Mouse (Mus musculus) hindbrain, embryonic 16.5 days (tissue): ENCODE measurements around the gene Krtap28-10. TPM values are rescaled to one million over a fixed set of nuclear protein-coding genes. Genes with fewer than 3 reads are reported as not detected.
A peak's percentile ranks its signal among the peaks of the same experiment; 100 is the strongest.

Experiments used
- ATAC-seq: fragments of 200-750 bp; cut with Nextera tagmentation; 2 replicates; pipeline ENCODE4 v1.8.0; 2017; ENCODE audit warnings: moderate TSS enrichment, moderate library complexity
- H3K27ac ChIP-seq: fragments of 300-500 bp; sonication (generic); 2 replicates; pipeline ENCODE4 v1.5.1; 2014; ENCODE audit warnings: low read depth, mild to moderate bottlenecking, control low read depth, low read length, moderate library complexity
- H3K27me3 ChIP-seq: fragments of 300-500 bp; sonication (generic); replicated peaks from 2 replicates; pipeline ENCODE4 v1.6.1; 2014; ENCODE audit warnings: low read length; ENCODE audit not compliant: control insufficient read depth, insufficient read depth
- H3K36me3 ChIP-seq: fragments of 300-500 bp; sonication (generic); 2 replicates; pipeline ENCODE4 v1.6.1; 2014; ENCODE audit warnings: mild to moderate bottlenecking, low read length, moderate library complexity, mixed read lengths; ENCODE audit not compliant: control insufficient read depth, insufficient read depth
- H3K4me1 ChIP-seq: fragments of 300-500 bp; sonication (generic); 2 replicates; pipeline ENCODE4 v1.6.1; 2014; ENCODE audit warnings: low read depth, low read length; ENCODE audit not compliant: control insufficient read depth, insufficient read depth
- H3K4me2 ChIP-seq: fragments of 300-500 bp; sonication (generic); 2 replicates; pipeline ENCODE4 v1.6.1; 2014; ENCODE audit warnings: mild to moderate bottlenecking, low read length, control low read depth, moderate library complexity
- H3K4me3 ChIP-seq: fragments of 300-500 bp; sonication (generic); 2 replicates; pipeline ENCODE4 v1.5.1; 2014; ENCODE audit warnings: mild to moderate bottlenecking, low read length, control low read depth, moderate library complexity
- H3K9ac ChIP-seq: fragments of 300-500 bp; sonication (generic); 2 replicates; pipeline ENCODE4 v1.6.1; 2014; ENCODE audit warnings: low read depth, mild to moderate bottlenecking, control low read depth, low read length, moderate library complexity
- H3K9me3 ChIP-seq: fragments of 300-500 bp; sonication (generic); 2 replicates; pipeline ENCODE4 v1.6.1; 2014; ENCODE audit warnings: mild to moderate bottlenecking, low read length, moderate library complexity; ENCODE audit not compliant: control insufficient read depth
- WGBS: fragments of 180-500 bp; shearing (Covaris S2); extraction: QIAGEN DNeasy Blood & Tissue Kit; methylation state at CpG from one replicate; pipeline ENCODE4 v1.1.7; 2014; 5-methylcytosine and 5-hydroxymethylcytosine counted together
- polyA plus RNA-seq: library from polyadenylated mRNA; unstranded; fragments of >200 nt; fragmentation: Nextera tagmentation; extraction: Ambion mirVana; gene quantifications from 2 replicates; pipeline ENCODE4 v1.2.1, GENCODE M21; 2015

Krtap28-10 gene
- polyA plus RNA-seq, 1 experiment from 2014 or later, result not detected

DNA sequence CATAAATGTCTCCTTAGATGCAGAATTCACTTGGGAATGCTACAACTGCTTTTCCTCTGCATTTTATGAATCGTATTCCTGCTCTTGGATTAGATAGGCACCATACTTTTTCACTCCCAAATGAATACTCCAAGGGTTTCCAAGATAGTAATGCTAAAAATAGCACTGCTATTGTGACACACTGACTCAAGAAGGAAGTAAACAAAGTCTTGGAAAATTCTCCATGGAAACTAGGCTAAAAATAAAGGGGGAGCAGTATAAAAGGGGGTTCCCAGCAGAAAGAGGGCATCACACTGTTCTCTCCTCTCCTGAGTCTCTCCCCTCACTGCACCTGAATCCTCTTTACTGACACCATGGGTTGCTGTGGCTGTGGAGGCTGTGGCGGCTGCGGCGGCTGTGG, 18.4 kb upstream of the Krtap28-10 start, which contains the start of gene Krtap28-13:
TSS of gene Krtap28-13 (plus strand) at position 288 of the 400 bp plus-strand sequence.
- no peaks in the 10 kb centered on the region for H3K27me3 ChIP-seq
- H3K9ac ChIP-seq, result no peak within 1 kb of the TSS
- H3K4me2 ChIP-seq, result no peak within 1 kb of the TSS
- H3K36me3 ChIP-seq, result no peaks in the 10 kb centered on the region
- no peak within 1 kb of the TSS for H3K4me3 ChIP-seq
- H3K9me3 ChIP-seq, result no peaks in the 10 kb centered on the region
- H3K27ac ChIP-seq, result no peak within 1 kb of the TSS
- no peak for ATAC-seq
- WGBS, result 94% methylated on average over 4 of the region's 4 CpGs
- no peaks in the 10 kb centered on the region for H3K4me1 ChIP-seq

DNA sequence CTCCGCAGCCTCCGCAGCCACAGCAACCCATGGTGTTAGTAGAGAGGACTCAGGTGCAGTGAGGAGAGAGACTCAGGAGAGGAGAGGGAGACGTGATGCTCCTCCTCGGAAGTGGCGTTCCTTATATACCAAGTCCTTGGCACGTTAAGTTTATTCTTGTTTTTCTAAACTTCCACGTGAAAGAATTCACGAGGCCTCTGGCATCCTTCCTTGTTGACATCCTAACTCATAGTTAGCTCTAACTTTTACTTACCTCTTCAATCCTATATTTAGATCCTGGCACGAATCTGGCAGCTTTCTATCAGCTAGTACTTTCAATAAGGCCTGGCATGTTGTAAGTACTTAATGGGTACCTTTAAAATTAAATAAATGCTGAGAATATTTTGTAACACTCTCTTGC, 17.0 kb upstream of the Krtap28-10 start, which contains the start of gene A030005K14Rik:
TSS of gene A030005K14Rik (minus strand) at position 101 of the 400 bp plus-strand sequence.
- no peaks in the 10 kb centered on the region for H3K9me3 ChIP-seq

DNA sequence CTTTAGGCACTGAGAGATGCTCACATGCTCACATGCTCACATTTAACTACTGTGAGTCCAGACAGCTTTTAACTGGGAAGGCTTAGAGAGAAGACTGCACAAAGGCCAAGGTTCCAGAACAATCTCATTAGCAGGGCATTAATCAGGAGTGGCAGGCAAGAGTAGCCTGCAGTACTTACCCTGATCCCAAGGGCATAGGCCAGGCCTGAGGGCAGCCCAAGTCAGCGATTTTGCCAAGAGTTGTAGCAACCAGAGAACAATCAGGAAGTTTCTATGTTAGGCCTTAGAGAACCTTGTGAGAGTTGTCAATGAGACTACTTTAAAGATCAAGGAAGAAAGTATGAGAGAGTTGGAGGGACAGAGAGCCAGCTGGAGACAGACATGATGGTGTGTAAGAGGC, 16.2 kb upstream of the Krtap28-10 start:
- Histone ChIP-seq H3K4me3 (no peak overlapping the region), H3K4me1 (no peaks in the 10 kb centered on the region), H3K27me3 (no peaks in the 10 kb centered on the region), H3K9ac (no peak overlapping the region), H3K9me3 (no peaks in the 10 kb centered on the region), H3K4me2 (no peak overlapping the region), H3K27ac (no peak overlapping the region), H3K36me3 (no peaks in the 10 kb centered on the region)
- 62% methylated on average over 1 of the region's 1 CpGs for WGBS
- ATAC-seq, result no peak

More for the DNA sequence above, 17.0 kb upstream of the Krtap28-10 start, which contains the start of gene A030005K14Rik:
- Histone ChIP-seq H3K9ac (no peak within 1 kb of the TSS), H3K4me1 (no peaks in the 10 kb centered on the region), H3K27ac (no peak within 1 kb of the TSS), H3K36me3 (no peaks in the 10 kb centered on the region), H3K4me3 (no peak within 1 kb of the TSS), H3K4me2 (no peak within 1 kb of the TSS), H3K27me3 (no peaks in the 10 kb centered on the region)
- ATAC-seq, result no peak
- 93% methylated on average over 9 of the region's 9 CpGs for WGBS

DNA sequence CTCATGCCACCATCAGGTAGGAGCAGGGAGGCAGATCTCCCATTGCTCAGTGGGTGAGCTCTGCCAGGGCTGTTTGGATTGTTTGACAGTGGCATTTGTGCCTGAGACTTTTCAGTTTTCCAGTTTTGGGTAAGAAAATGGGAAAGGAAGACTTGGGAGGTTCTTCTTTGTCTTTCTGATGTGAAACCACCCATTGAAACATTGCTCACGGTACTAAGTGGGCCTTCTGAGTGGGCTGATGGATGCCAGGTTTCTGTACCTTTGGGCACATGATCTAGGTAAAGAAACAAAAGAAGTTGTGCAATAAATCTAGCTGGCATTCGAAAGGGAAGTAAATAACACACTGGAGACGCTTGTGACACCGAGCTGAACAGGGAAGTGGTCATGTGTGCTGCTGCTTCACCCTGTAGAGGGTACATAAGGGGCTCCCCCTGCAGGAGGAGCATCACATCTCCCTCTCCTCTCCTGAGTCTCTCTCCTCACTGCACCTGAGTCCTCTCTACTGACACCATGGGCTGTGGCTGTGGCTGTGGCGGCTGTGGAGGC, 2.7 kb upstream of the Krtap28-10 start, which contains the start of gene Gm47969:
TSS of gene Gm47969 (plus strand) at position 51 of the 546 bp plus-strand sequence.
- H3K4me2 ChIP-seq, result no peak within 1 kb of the TSS
- H3K27ac ChIP-seq, result no peak within 1 kb of the TSS
- H3K9me3 ChIP-seq, result no peaks in the 10 kb centered on the region
- H3K4me3 ChIP-seq, result no peak within 1 kb of the TSS
- H3K9ac ChIP-seq, result no peak within 1 kb of the TSS
- no peaks in the 10 kb centered on the region for H3K4me1 ChIP-seq
- H3K27me3 ChIP-seq, result no peaks in the 10 kb centered on the region
- 81% methylated on average over 4 of the region's 5 CpGs for WGBS
- no peaks in the 10 kb centered on the region for H3K36me3 ChIP-seq
- no peak for ATAC-seq

DNA sequence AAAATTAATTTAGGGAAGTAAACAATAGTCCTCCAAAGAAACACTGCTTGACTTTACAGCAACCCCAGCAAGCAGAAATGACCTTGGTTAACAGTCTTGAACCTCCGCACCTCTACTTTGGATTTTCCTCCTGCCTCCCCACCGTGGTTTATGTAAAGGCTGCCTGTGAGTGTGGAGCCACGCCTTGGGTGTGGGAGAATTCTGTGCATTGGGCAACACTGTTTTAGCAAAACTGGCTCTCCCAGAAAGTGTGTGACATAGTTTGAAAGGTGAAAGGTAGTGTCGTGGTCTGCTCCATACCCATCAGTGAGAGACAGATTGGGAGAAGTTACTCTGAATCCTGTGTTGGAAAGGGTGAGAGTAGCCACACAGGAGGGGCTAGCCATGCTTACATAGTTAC, 3.2 kb downstream of the Krtap28-10 start:
- Histone ChIP-seq H3K4me3 (no peak overlapping the region), H3K9ac (no peak overlapping the region), H3K27ac (no peak overlapping the region), H3K4me1 (no peaks in the 10 kb centered on the region), H3K9me3 (no peaks in the 10 kb centered on the region), H3K27me3 (no peaks in the 10 kb centered on the region), H3K36me3 (no peaks in the 10 kb centered on the region), H3K4me2 (no peak overlapping the region)
- 78% methylated on average over 4 of the region's 4 CpGs for WGBS
- ATAC-seq, result no peak

DNA sequence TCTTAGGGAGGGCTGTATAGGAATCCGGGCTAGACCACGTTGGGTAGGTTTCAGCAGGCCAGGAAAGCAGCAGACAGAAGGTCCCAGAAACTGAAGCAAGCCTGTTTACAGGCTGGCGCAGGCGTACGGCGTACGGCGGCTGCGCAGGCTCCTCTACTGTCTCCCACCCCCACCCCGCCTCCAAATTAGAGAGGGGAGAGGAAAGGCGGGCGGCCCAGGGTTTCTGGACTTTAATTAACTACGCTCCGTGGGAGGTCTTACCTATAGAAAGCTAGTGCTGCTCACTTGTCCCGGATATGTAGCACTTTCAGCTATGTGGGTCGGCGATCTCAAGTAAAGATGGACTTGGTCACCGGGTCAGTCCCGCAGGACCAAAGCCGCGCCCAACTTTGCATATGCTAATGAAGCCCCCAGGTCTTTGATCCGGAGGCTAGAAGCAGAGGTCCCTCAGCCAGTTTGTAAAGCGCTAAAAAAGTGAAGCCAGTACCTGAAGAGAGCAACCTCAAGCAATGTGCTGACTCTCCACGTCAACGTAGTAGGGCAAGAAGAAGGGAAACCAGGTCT, 4.1 kb downstream of the Krtap28-10 start, which contains the start of gene Slc19a3:
TSS of gene Slc19a3 (minus strand) at position 340 of the 564 bp plus-strand sequence.
- WGBS, result 1% methylated on average over 25 of the region's 25 CpGs
- H3K9me3 ChIP-seq, result no peaks in the 10 kb centered on the region
- no peaks in the 10 kb centered on the region for H3K4me1 ChIP-seq
- H3K9ac ChIP-seq, result peak within 1 kb of the TSS; percentile 63
- H3K36me3 ChIP-seq, result no peaks in the 10 kb centered on the region
- ATAC-seq, result peak; percentile 99
- H3K27me3 ChIP-seq, result no peaks in the 10 kb centered on the region
- H3K27ac ChIP-seq, result peak within 1 kb of the TSS; percentile 14; the same call in 1 of the 2 replicates
- peak within 1 kb of the TSS; percentile 51 for H3K4me3 ChIP-seq
- H3K4me2 ChIP-seq, result peak within 1 kb of the TSS; percentile 85

DNA sequence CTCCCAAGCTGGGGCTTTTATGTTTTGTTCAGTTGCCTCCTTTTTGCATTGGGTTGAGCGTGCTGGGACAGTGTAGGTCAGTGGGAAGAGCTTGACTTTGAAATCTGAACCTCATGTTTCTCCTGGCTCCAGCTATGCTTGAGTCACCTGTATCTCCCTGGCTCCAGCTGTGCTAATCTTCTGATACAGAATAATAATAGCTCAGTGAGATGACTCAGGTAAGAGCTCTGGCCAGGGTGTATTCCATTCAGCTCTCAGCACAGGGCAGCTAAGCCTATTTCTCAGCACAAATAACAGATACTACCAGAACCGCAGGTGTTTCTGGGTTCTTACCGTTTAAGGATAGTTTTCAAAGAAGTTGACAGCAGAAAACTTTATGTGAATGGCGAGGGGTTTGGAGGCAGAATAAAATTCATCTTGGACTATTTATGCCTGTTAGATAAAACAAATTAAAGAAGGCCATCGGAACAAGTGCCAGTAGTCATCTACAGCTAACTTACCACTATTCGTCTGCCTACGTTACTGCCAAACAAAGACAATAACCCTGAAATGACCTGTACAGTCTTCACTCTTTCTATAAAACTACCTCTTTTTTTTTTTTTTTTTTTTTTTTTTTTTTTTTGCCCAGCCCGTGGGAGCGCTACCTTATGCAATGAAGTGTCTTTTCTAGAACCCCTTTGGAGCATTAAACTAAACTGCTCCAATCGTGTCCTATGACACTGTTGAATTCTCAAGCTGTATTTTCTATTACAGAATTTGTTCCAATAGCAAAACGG, 5.2 kb downstream of the Krtap28-10 start:
- H3K27ac ChIP-seq, result no peak overlapping the region
- no peak for ATAC-seq
- no peak overlapping the region for H3K4me3 ChIP-seq
- WGBS, result 70% methylated on average over 11 of the region's 11 CpGs
- H3K9ac ChIP-seq, result no peak overlapping the region
- H3K27me3 ChIP-seq, result no peaks in the 10 kb centered on the region
- no peaks in the 10 kb centered on the region for H3K9me3 ChIP-seq
- H3K4me2 ChIP-seq, result peak overlapping the region; percentile 85; the same call in 1 of the 2 replicates
- H3K36me3 ChIP-seq, result no peaks in the 10 kb centered on the region
- H3K4me1 ChIP-seq, result no peaks in the 10 kb centered on the region

DNA sequence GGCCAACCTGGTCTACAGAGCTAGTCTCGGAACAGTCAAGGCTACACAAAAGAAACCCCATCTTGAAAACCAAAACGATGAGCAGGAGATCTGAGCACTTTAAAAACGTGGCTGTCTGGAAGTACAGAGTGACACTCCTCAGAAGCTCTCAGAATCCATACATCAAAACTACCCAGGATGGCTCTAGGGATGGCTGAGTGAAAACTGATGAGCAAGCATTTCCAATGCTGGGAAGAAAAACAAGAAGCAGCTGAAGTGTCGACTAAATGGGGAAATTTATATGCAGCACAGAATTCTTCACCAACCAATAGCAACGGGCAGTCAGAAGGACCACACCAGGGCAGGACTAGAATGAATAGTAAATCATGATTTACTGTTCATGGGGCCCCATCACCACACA, 7.8 kb downstream of the Krtap28-10 start:
- 66% methylated on average over 5 of the region's 5 CpGs for WGBS
- no peak overlapping the region for H3K27ac ChIP-seq
- no peaks in the 10 kb centered on the region for H3K4me1 ChIP-seq
- H3K9ac ChIP-seq, result no peak overlapping the region
- no peak for ATAC-seq
- H3K4me2 ChIP-seq, result no peak overlapping the region
- no peaks in the 10 kb centered on the region for H3K9me3 ChIP-seq
- no peak overlapping the region for H3K4me3 ChIP-seq
- no peaks in the 10 kb centered on the region for H3K36me3 ChIP-seq
- no peaks in the 10 kb centered on the region for H3K27me3 ChIP-seq

DNA sequence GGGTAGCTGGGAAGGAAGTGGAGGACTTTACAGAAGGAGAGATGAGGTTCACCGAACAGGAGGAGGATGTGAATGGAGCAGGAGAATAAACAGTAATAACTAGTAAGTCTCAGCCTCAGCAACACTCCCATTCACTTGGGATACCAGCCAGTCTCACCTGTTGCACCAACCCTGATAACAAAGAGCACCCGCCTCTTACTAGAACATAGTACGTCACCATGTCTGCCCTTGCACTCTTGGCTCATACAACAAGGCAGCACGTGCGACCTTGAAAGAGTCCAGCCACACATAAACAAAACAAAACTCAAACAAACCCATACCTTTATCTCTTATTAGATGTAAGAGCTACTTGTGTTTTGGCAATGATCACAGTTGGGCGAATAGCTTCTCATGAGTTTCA, 9.8 kb downstream of the Krtap28-10 start:
- H3K4me2 ChIP-seq, result no peak overlapping the region
- no peak overlapping the region for H3K27ac ChIP-seq
- 95% methylated on average over 6 of the region's 6 CpGs for WGBS
- H3K4me1 ChIP-seq, result no peaks in the 10 kb centered on the region
- no peaks in the 10 kb centered on the region for H3K36me3 ChIP-seq
- no peak for ATAC-seq
- H3K9ac ChIP-seq, result no peak overlapping the region
- H3K4me3 ChIP-seq, result no peak overlapping the region
- H3K27me3 ChIP-seq, result no peaks in the 10 kb centered on the region
- H3K9me3 ChIP-seq, result no peaks in the 10 kb centered on the region
